Mouse (Mus musculus) spleen, adult 2 months (tissue): ENCODE data around the gene Ubxn4. TPM values are rescaled to one million over a fixed set of nuclear protein-coding genes. Genes with fewer than 3 reads are reported as not detected.

ENCODE experiments used
- DNase-seq, 2 experiments: peaks; one replicate each; pipeline versions ENCODE4 v3.0.0 to v3.0.0-alpha.2; 2012 to 2021; ENCODE audit warnings: low spot score in 2 of 2, low read depth in 1 of 2
- H3K27ac ChIP-seq: fragments of 200-500 bp; 2 replicates; pipeline ENCODE4 v1.5.1; 2012; ENCODE audit warnings: low read length, inconsistent platforms; ENCODE audit not compliant: insufficient read depth
- H3K27me3 ChIP-seq: fragments of 200-500 bp; 2 replicates; pipeline ENCODE4 v1.6.1; 2012; ENCODE audit warnings: mild to moderate bottlenecking, moderate library complexity, low read length, inconsistent platforms; ENCODE audit not compliant: control insufficient read depth, insufficient read depth
- H3K36me3 ChIP-seq: fragments of 200-500 bp; 2 replicates; pipeline ENCODE4 v1.6.1; 2012; ENCODE audit warnings: mild to moderate bottlenecking, low read length, inconsistent platforms; ENCODE audit not compliant: control insufficient read depth, insufficient read depth
- H3K4me1 ChIP-seq: fragments of 200-500 bp; 2 replicates; pipeline ENCODE4 v1.6.1; 2011; ENCODE audit warnings: inconsistent platforms; ENCODE audit not compliant: control insufficient read depth, insufficient read depth, insufficient read length
- H3K4me3 ChIP-seq: fragments of 200-500 bp; 2 replicates; pipeline ENCODE4 v1.5.1; 2011; ENCODE audit warnings: mild to moderate bottlenecking, inconsistent platforms; ENCODE audit not compliant: insufficient read depth, insufficient read length; ENCODE audit errors: extremely low read depth
- CTCF ChIP-seq: fragments of 200-500 bp; IDR thresholded peaks from 2 replicates; pipeline ENCODE4 v1.5.1; 2011; ENCODE audit warnings: mild to moderate bottlenecking, inconsistent platforms; ENCODE audit not compliant: insufficient read depth, insufficient read length, insufficient replicate concordance; ENCODE audit errors: extremely low read depth
- POLR2A ChIP-seq: fragments of 200-500 bp; IDR thresholded peaks from 2 replicates; pipeline ENCODE4 v1.6.1; 2011; ENCODE audit warnings: low read depth, low read length, inconsistent platforms
- WGBS: fragments of 180-500 bp; shearing (Covaris S2); methylation state at CpG from one replicate; pipeline ENCODE4 v1.1.7; 2018; 5-methylcytosine and 5-hydroxymethylcytosine counted together
- polyA plus RNA-seq: library from polyadenylated mRNA; depleted of rRNA; stranded (reverse); fragments of >200 nt; gene quantifications from 2 replicates; pipeline ENCODE4 v1.2.3, GENCODE M21; 2012

Ubxn4 gene
- polyA plus RNA-seq, 1 experiment: 11.7 TPM

- no peaks in the 10 kb centered on the region for H3K4me1 ChIP-seq
- H3K27ac ChIP-seq: no peak overlapping the region
- no peak overlapping the region for H3K4me3 ChIP-seq
- no peaks in the 10 kb centered on the region for H3K27me3 ChIP-seq
- peaks cover 13% of the 10 kb centered on the region for H3K36me3 ChIP-seq
- no peak for DNase-seq
- TF ChIP-seq CTCF (no peak), POLR2A (no peak)
- WGBS: 88% methylated on average over 3 of the region's 3 CpGs
These were observed 39.2 kb downstream of the Ubxn4 start for GRCm38 (mm10) chr1:128282924-128283323.

- no peak for DNase-seq
- no peaks in the 10 kb centered on the region for H3K27me3 ChIP-seq
- no peak overlapping the region for H3K27ac ChIP-seq
- WGBS: 79% methylated on average over 8 of the region's 8 CpGs
- TF ChIP-seq CTCF (no peak), POLR2A (no peak)
- H3K36me3 ChIP-seq: peaks cover 5% of the 10 kb centered on the region
- H3K4me1 ChIP-seq: no peaks in the 10 kb centered on the region
- no peak overlapping the region for H3K4me3 ChIP-seq
These were observed 40.5 kb downstream of the Ubxn4 start for GRCm38 (mm10) chr1:128284157-128284690.

- H3K27me3 ChIP-seq: no peaks in the 10 kb centered on the region
- no peak overlapping the region for H3K27ac ChIP-seq
- no peak overlapping the region for H3K4me3 ChIP-seq
- no peaks in the 10 kb centered on the region for H3K4me1 ChIP-seq
- WGBS: 90% methylated on average over 9 of the region's 9 CpGs
- no peak for DNase-seq
- TF ChIP-seq POLR2A (no peak), CTCF (no peak)
- H3K36me3 ChIP-seq: peaks cover 4% of the 10 kb centered on the region
These were observed 41.4 kb downstream of the Ubxn4 start for GRCm38 (mm10) chr1:128285136-128285535.

- H3K36me3 ChIP-seq: no peaks in the 10 kb centered on the region
- H3K4me1 ChIP-seq: no peaks in the 10 kb centered on the region
- DNase-seq: no peak
- TF ChIP-seq CTCF: no peak
- TF ChIP-seq POLR2A: no peak
- no peak overlapping the region for H3K27ac ChIP-seq
- no peak overlapping the region for H3K4me3 ChIP-seq
- 95% methylated on average over 5 of the region's 5 CpGs for WGBS
- H3K27me3 ChIP-seq: no peaks in the 10 kb centered on the region
These were observed 46.5 kb downstream of the Ubxn4 start for GRCm38 (mm10) chr1:128290295-128290694.

- H3K27me3 ChIP-seq: no peaks in the 10 kb centered on the region
- H3K36me3 ChIP-seq: no peaks in the 10 kb centered on the region
- no peaks in the 10 kb centered on the region for H3K4me1 ChIP-seq
- 90% methylated on average over 12 of the region's 12 CpGs for WGBS
- no peak overlapping the region for H3K4me3 ChIP-seq
- TF ChIP-seq CTCF (no peak), POLR2A (no peak)
- no peak for DNase-seq
- H3K27ac ChIP-seq: no peak overlapping the region
These were observed 49.8 kb downstream of the Ubxn4 start for GRCm38 (mm10) chr1:128293524-128293923.

- Histone ChIP-seq H3K4me3 (no peak overlapping the region), H3K27me3 (no peaks in the 10 kb centered on the region), H3K4me1 (no peaks in the 10 kb centered on the region), H3K27ac (no peak overlapping the region), H3K36me3 (no peaks in the 10 kb centered on the region)
- 93% methylated on average over 8 of the region's 8 CpGs for WGBS
- DNase-seq: no peak
- TF ChIP-seq CTCF: no peak
- TF ChIP-seq POLR2A: no peak
These were observed 51.5 kb downstream of the Ubxn4 start for GRCm38 (mm10) chr1:128295296-128295695.

- TF ChIP-seq POLR2A (no peak), CTCF (no peak)
- Histone ChIP-seq H3K4me1 (no peaks in the 10 kb centered on the region), H3K36me3 (no peaks in the 10 kb centered on the region), H3K4me3 (no peak overlapping the region), H3K27ac (no peak overlapping the region), H3K27me3 (no peaks in the 10 kb centered on the region)
- no peak for DNase-seq
- 90% methylated on average over 5 of the region's 5 CpGs for WGBS
These were observed 52.2 kb downstream of the Ubxn4 start for GRCm38 (mm10) chr1:128295717-128296528.
